Mouse (Mus musculus) T-helper 17 cell (primary cell): ENCODE data around the gene Tcp11l2.

Experiments
- in situ Hi-C, 2 experiments: fragments of 300-600 bp; cut with MboI, MseI; formaldehyde crosslinking; loops; 1 replicate in 1 of 2; 2 replicates in 1 of 2; pipeline ENCODE4 v1.15.1; 2025; ENCODE audit warnings: high pct_unique_total_duplicates in 2 of 2

Tcp11l2 gene

GRCm38 (mm10) chr10:84556120-84556519, 20.3 kb upstream of the Tcp11l2 start:
- in situ Hi-C loops, result no loop called here

- in situ Hi-C loops, result no loop called here
These were observed 17.9 kb upstream of the Tcp11l2 start for GRCm38 (mm10) chr10:84558511-84558910.

DNA sequence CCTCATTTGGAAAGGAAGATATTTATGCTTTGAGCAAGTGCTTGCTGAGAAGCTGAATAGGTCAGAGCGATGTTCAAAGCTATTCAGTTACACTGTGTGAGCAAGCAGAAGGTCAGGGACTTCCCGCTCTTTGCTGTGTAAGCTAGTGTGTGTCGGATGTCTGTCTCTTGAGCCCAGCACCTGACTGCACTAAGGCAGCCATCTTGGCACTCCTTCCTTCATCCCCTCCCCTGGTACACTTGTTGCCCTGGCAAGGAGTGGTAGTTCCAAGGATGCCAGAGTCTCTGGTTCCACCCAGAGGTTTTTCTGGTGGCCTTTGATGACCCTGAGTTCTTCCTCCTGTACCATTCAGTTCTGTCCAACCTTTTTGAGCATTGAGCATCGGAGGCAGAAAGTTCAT, 16.4 kb upstream of the Tcp11l2 start:
- in situ Hi-C loops, result no loop called here

DNA sequence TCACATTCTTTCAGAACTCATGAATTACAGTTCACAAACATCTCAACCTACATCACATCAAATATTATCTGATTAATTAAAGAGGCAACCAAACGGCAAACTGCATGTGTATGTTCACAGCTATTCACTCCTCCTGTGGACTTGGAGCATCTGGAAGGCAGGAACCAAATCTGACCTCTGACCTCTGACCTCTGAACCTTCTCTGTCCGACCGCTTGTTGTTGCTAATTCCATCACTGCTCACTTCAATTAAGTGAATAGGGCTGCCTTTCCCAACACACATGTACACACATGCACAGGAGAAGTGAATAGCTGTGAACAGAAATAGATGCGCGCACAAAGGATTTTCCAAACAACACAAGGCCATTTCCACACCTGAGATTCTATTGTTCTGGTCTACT, 14.3 kb upstream of the Tcp11l2 start:
- in situ Hi-C loops, result no loop called here

GRCm38 (mm10) chr10:84562567-84563554, 13.6 kb upstream of the Tcp11l2 start:
- in situ Hi-C loops, result no loop called here

DNA sequence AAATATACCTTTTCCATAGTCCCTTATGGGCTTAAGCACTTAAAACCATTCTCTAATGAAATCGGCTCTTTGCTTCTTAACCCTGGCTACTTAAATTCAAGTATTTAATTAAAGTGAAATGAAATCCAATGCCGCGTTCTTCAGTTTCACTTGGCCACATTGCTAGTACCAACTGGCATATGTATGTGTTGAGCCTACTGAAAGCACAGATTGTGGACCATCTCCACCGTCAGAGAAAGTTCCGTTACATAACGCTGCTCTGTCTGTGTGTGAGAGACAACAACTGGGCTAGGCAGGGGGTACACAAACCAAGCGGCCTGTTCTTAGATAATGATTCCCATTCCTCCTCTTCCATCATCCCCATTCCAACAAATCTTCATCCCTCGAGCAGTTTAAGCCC, 12.0 kb upstream of the Tcp11l2 start:
- in situ Hi-C loops, result no loop called here

DNA sequence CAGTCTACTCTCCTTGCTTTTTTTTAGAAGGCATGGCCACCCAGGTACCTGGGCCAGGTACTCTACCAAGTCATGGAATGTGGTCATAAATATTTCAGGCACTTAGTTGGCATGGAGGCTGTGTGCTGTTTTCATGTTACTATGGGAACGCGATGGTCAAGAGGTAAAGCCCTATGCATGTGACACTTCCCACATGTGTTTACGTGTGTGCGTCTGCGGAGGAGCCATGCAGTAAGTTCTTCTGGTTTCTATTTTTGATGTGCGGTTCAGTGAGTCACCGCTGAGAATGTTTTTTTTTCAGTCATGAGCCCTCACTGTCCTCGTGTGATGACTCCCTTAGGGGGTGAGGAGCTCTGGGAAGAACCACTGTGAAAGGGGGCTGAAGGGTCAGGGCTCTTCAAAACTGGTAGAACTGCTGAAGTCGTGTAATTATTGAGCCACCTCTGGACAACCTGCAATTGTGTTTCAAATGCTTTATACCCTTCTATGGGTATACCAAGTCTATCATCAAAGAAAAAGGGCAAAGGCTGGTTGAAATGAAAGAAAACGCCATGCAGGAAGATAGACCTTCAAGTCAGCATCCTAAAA, 5.3 kb upstream of the Tcp11l2 start:
- in situ Hi-C loops, result no loop called here

DNA sequence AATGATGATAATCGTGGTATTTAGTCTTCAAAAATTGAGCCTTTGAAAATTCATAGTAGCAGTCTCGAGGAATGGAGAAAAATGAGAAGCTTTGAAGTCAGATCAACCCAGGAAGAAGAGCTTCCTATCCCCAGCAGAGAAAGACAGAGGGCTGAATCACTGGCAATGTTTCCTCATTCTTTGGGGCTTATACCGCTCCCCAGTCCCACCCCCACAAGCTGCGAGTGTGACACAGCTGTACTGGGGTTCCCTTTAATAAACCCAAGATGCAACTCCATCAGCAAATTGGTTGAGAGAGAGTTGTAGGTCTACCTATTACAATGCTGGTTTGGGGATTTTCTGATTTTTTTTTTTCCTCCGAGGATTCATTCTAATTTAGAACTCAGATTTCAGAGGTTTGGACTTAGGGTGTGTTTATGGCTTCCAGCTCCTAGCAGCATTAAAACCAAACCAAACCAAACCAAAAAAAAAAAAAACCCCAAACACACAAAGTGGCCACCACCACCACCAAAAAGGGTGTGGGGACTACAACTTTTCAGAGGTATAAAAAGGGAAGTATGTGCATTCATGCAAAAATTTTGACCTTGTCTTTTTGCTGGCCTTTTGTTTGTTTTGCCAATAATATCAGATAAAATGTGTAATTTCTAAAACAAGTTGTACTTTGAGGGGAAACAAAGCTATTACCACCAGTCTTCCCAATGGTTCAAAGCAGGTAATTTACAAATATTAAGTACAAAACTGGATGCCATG, 2.6 kb upstream of the Tcp11l2 start:
- in situ Hi-C loops, result no loop called here

DNA sequence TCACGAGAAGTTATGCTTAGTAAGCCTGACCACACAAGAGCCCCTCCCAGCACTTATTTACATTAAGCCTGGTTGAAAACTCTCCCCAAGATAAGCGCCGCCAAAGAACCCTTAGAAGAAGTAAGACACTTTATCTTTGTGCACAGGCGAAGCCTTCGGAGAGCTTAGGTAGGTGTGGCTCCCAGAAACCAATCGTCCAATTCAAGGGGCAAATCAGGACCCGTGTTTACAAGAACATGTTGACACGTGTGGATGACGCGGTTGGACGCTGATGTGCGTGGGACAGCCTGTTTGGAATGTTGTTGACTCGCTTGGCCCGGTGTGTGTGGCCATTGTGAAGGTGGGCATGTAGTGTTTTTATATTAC, 414 bp upstream of the Tcp11l2 start:
- in situ Hi-C loops, result loop anchor here in 1 of 2 experiments (5.0 kb wide), 1 partner anchor 51 kb away; no protein-coding TSS in a partner anchor

- in situ Hi-C loops, result loop anchor here in 1 of 2 experiments (5.0 kb wide), 1 partner anchor 50 kb away; no protein-coding TSS in a partner anchor
These were observed 773 bp downstream of the Tcp11l2 start for GRCm38 (mm10) chr10:84577071-84577727.

DNA sequence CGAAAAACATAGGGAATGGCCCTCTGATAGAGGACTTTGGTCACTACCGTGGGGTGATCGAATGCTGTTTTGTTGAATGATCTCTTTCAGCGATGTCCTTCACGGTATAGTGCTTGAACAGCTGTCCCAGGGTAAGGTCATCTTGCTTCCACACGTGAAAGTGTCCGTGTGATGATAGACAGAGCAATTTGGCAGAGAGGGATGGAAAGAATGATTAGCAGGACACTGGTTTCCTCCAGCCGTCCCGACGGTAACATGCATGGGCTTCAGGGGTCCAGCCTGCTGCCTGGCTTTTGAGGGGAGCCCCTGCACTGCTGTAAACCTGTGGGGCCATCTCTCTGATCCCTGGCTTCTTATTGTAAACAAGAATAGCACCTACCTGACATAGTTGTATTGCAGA, 2.3 kb downstream of the Tcp11l2 start:
- in situ Hi-C loops, result loop anchor here in 1 of 2 experiments (5.0 kb wide), 1 partner anchor 49 kb away; no protein-coding TSS in a partner anchor

DNA sequence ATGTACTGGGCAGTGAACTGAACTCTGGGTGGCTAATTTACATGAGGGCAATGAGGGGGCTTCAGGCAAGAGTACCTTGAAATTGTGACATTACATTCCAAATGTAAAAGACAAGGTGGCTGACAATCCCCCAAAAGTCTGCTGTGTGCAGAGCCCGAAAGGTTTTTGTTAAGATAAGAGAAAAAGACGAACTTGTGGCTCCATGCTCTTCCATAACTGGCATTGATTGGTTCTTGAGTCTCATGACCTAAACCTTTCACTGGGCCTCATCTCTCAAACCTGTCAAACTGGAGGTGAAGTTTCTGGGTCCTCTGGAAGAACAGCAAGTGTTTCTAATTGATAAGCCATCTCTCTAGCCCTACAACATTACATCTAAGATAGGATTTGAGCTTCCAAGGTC, 3.1 kb downstream of the Tcp11l2 start:
- in situ Hi-C loops, result loop anchor here in 1 of 2 experiments (5.0 kb wide), 1 partner anchor 48 kb away; no protein-coding TSS in a partner anchor

DNA sequence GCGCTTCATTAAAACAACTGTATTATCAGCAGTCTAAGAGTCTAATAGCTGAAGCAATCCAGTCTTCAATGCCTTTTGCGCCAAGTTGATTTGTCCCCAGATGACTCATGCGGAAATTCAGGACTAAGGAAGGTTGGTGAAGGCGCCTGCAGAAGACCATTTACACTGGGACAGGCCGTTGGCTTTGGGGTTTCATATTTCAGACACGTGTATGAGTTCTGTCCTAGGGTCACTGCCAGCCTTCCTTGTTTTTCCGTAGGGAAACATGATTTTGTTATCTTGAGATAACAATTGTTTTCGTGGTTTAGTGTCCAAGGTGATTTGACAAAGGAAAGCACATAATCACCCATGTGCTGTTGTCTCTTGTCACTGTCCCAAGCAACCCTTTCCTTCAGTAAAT, 4.8 kb downstream of the Tcp11l2 start:
- in situ Hi-C loops, result no loop called here

- in situ Hi-C loops, result no loop called here
These were observed 5.8 kb downstream of the Tcp11l2 start for GRCm38 (mm10) chr10:84582236-84582635.

DNA sequence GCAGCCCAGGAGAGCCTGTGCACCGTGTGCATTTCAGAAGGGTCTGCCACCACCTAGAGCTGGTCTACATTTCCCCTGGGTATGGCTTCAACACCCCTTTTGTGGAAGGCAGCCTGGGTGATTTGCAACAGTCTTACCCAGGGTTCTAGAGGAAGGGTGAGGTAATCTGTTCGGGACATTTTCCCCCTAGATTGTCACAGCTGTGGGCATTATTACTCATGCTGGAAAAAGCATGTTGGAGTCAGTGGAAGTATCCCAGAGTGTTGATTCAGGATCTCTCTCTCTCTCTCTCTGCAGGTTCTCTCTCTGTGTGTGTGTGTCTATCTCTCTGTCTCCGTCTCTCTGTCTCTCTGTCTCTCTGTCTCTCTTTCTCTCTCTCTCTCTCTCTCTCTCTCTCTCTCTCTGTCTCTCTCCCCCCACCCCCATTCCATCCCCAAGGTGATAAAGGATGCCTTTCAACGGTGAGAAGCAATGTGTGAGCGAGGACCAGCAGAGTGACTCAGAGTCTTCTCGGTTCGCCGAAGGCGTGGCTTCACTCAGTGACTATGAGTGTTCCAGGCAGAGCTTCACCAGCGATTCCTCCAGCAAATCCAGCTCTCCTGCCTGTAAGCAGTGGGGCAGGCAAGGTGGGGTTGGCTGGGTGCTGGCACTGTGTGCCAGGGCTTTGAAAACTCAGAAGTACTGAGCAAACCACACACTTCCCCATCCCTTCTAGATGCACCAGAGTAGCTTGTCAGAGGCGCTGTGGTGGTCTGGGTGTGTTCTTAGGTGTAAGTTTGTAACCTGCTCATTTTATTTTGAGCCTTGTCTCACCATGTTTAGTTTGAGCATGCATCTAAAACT, 8.2 kb downstream of the Tcp11l2 start:
- in situ Hi-C loops, result no loop called here

GRCm38 (mm10) chr10:84585294-84585650, 8.8 kb downstream of the Tcp11l2 start:
- in situ Hi-C loops, result no loop called here

DNA sequence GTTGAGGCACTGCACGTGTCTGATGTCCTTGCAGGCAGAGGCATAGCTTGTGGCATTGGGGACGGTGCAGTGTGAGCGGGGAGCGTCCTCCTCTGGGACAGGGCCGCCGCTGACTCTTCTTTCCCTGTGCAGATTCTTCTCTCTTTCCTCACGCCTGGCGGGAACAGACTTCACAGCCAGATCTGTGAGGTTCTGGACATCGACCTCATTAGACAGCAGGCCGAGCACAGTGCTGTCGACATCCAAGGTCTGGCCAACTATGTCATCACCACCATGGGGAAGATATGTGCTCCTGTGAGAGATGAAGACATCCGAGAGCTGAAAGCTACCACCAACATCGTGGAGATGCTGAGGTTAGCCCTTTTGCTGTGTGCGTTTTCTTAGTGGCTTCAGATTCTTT, 14.5 kb downstream of the Tcp11l2 start:
- in situ Hi-C loops, result loop anchor here in 1 of 2 experiments (10.0 kb wide), 1 partner anchor 66 kb away; no protein-coding TSS in a partner anchor

DNA sequence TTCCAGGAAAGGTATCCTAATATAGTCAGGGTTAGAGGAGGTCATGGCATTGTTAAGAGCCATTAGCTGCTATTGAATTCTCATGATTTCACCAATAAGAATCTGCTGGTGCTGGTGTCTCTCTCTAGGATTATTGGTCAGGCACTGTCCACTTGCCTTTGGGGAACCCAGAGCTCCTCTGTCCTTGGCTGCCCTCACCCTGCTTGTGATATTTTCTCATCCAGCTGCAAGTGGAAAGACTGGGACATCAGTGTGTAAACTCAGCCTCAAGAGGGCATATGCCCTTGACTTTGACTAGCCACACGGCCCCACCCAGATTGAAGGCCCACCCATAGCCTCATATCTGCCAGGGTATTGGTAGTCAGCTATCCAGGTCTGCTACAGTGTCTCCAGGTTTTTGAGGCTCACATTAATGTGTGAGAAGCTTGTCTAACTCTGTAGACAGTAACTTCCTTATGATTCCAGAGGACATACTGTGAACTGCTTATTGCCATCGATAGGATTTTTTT, 15.3 kb downstream of the Tcp11l2 start:
- in situ Hi-C loops, result loop anchor here in 1 of 2 experiments (10.0 kb wide), 1 partner anchor 67 kb away; no protein-coding TSS in a partner anchor

DNA sequence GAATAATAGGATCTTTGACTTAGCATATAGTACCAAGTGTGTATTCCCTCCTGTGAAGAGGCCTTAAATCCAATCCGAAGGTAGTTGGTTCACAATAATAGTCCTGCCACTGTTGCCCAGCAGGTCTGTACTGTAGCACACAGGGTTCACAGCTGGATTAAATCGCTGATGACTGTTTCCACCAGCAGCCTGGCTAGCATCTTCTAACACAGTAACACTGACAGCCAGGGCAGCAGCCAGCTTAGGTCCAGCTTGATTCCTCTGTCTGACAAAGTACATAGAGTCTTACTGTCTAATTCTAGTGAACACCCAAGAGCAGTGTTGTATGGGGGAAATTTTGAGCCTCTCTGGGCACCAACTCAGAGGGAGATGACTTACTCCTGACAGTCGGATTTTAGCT, 16.3 kb downstream of the Tcp11l2 start:
- in situ Hi-C loops, result loop anchor here in 1 of 2 experiments (10.0 kb wide), 1 partner anchor 68 kb away; no protein-coding TSS in a partner anchor
